Mouse (Mus musculus): ENCODE results near the gene Pcid2. TPM values are rescaled to one million over a fixed set of nuclear protein-coding genes. Genes with fewer than 3 reads are reported as not detected.

Pcid2 gene
- polyA plus RNA-seq, 1 experiment, result 42.2 TPM

- WGBS, result over 99% methylated on average over 3 of the region's 3 CpGs
- Histone ChIP-seq H3K4me3 (ENCODE audit: control insufficient read depth, insufficient read depth, low read length) (no peak overlapping the region), H3K4me1 (replicated peaks; ENCODE audit: control insufficient read depth, insufficient read depth, low read length) (no peaks in the 10 kb centered on the region), H3K27ac (ENCODE audit: control insufficient read depth, insufficient read depth, low read length) (no peak overlapping the region), H3K27me3 (ENCODE audit: control insufficient read depth, insufficient read depth, low read length) (no peaks in the 10 kb centered on the region), H3K36me3 (ENCODE audit: control insufficient read depth, insufficient read depth, low read length) (no peaks in the 10 kb centered on the region)
- TF ChIP-seq POLR2A (IDR thresholded peaks at IDR 0.05; ENCODE audit: control insufficient read depth, extremely low read depth, insufficient read depth, low read length, poor library complexity), result no peak
- no peak for TF ChIP-seq CTCF (IDR thresholded peaks at IDR 0.05; ENCODE audit: borderline replicate concordance, control insufficient read depth, extremely low read depth, insufficient read depth, low read length, poor library complexity)
- DNase-seq, result no peak
Observed at GRCm38 (mm10) chr8:13118516-13118915, 13.3 kb upstream of the Pcid2 start.

GRCm38 (mm10) chr8:13117096-13117495 lies 11.8 kb upstream of the Pcid2 start:
- 96% methylated on average over 2 of the region's 2 CpGs for WGBS
- Histone ChIP-seq H3K36me3 (ENCODE audit: control insufficient read depth, insufficient read depth, low read length) (no peaks in the 10 kb centered on the region), H3K4me3 (ENCODE audit: control insufficient read depth, insufficient read depth, low read length) (no peak overlapping the region), H3K27ac (ENCODE audit: control insufficient read depth, insufficient read depth, low read length) (no peak overlapping the region), H3K27me3 (ENCODE audit: control insufficient read depth, insufficient read depth, low read length) (no peaks in the 10 kb centered on the region), H3K4me1 (replicated peaks; ENCODE audit: control insufficient read depth, insufficient read depth, low read length) (no peaks in the 10 kb centered on the region)
- TF ChIP-seq CTCF (IDR thresholded peaks at IDR 0.05; ENCODE audit: borderline replicate concordance, control insufficient read depth, extremely low read depth, insufficient read depth, low read length, poor library complexity) (no peak), POLR2A (IDR thresholded peaks at IDR 0.05; ENCODE audit: control insufficient read depth, extremely low read depth, insufficient read depth, low read length, poor library complexity) (no peak)
- DNase-seq, result no peak

GRCm38 (mm10) chr8:13113232-13113631 lies 8.0 kb upstream of the Pcid2 start:
- TF ChIP-seq CTCF (IDR thresholded peaks at IDR 0.05; ENCODE audit: borderline replicate concordance, control insufficient read depth, extremely low read depth, insufficient read depth, low read length, poor library complexity) (no peak), POLR2A (IDR thresholded peaks at IDR 0.05; ENCODE audit: control insufficient read depth, extremely low read depth, insufficient read depth, low read length, poor library complexity) (no peak)
- Histone ChIP-seq H3K36me3 (ENCODE audit: control insufficient read depth, insufficient read depth, low read length) (no peaks in the 10 kb centered on the region), H3K27ac (ENCODE audit: control insufficient read depth, insufficient read depth, low read length) (no peak overlapping the region), H3K4me1 (replicated peaks; ENCODE audit: control insufficient read depth, insufficient read depth, low read length) (no peaks in the 10 kb centered on the region), H3K4me3 (ENCODE audit: control insufficient read depth, insufficient read depth, low read length) (no peak overlapping the region), H3K27me3 (ENCODE audit: control insufficient read depth, insufficient read depth, low read length) (no peaks in the 10 kb centered on the region)
- 49% methylated on average over 4 of the region's 4 CpGs for WGBS
- DNase-seq, result no peak

GRCm38 (mm10) chr8:13111917-13112316 lies 6.7 kb upstream of the Pcid2 start:
- DNase-seq, result no peak
- no peak overlapping the region for H3K4me3 ChIP-seq (ENCODE audit: control insufficient read depth, insufficient read depth, low read length)
- WGBS, result 94% methylated on average over 11 of the region's 11 CpGs
- no peaks in the 10 kb centered on the region for H3K27me3 ChIP-seq (ENCODE audit: control insufficient read depth, insufficient read depth, low read length)
- TF ChIP-seq CTCF (IDR thresholded peaks at IDR 0.05; ENCODE audit: borderline replicate concordance, control insufficient read depth, extremely low read depth, insufficient read depth, low read length, poor library complexity) (no peak), POLR2A (IDR thresholded peaks at IDR 0.05; ENCODE audit: control insufficient read depth, extremely low read depth, insufficient read depth, low read length, poor library complexity) (no peak)
- no peaks in the 10 kb centered on the region for H3K4me1 ChIP-seq (replicated peaks; ENCODE audit: control insufficient read depth, insufficient read depth, low read length)
- no peak overlapping the region for H3K27ac ChIP-seq (ENCODE audit: control insufficient read depth, insufficient read depth, low read length)
- H3K36me3 ChIP-seq (ENCODE audit: control insufficient read depth, insufficient read depth, low read length), result no peaks in the 10 kb centered on the region

GRCm38 (mm10) chr8:13109416-13109960 lies 4.2 kb upstream of the Pcid2 start:
- Histone ChIP-seq H3K4me3 (ENCODE audit: control insufficient read depth, insufficient read depth, low read length) (no peak overlapping the region), H3K27ac (ENCODE audit: control insufficient read depth, insufficient read depth, low read length) (no peak overlapping the region), H3K4me1 (replicated peaks; ENCODE audit: control insufficient read depth, insufficient read depth, low read length) (peaks cover 5% of the 10 kb centered on the region), H3K27me3 (ENCODE audit: control insufficient read depth, insufficient read depth, low read length) (no peaks in the 10 kb centered on the region), H3K36me3 (ENCODE audit: control insufficient read depth, insufficient read depth, low read length) (no peaks in the 10 kb centered on the region)
- DNase-seq, result no peak
- TF ChIP-seq CTCF (IDR thresholded peaks at IDR 0.05; ENCODE audit: borderline replicate concordance, control insufficient read depth, extremely low read depth, insufficient read depth, low read length, poor library complexity), result no peak
- no peak for TF ChIP-seq POLR2A (IDR thresholded peaks at IDR 0.05; ENCODE audit: control insufficient read depth, extremely low read depth, insufficient read depth, low read length, poor library complexity)
- 97% methylated on average over 1 of the region's 1 CpGs for WGBS

- peaks cover 10% of the 10 kb centered on the region for H3K4me1 ChIP-seq (replicated peaks; ENCODE audit: control insufficient read depth, insufficient read depth, low read length)
- 95% methylated on average over 8 of the region's 8 CpGs for WGBS
Observed at GRCm38 (mm10) chr8:13108967-13109366, 3.7 kb upstream of the Pcid2 start.

More at GRCm38 (mm10) chr8:13108967-13109366, 3.7 kb upstream of the Pcid2 start:
- Histone ChIP-seq H3K27me3 (ENCODE audit: control insufficient read depth, insufficient read depth, low read length) (no peaks in the 10 kb centered on the region), H3K27ac (ENCODE audit: control insufficient read depth, insufficient read depth, low read length) (no peak overlapping the region), H3K36me3 (ENCODE audit: control insufficient read depth, insufficient read depth, low read length) (no peaks in the 10 kb centered on the region), H3K4me3 (ENCODE audit: control insufficient read depth, insufficient read depth, low read length) (no peak overlapping the region)
- DNase-seq, result no peak
- TF ChIP-seq CTCF (IDR thresholded peaks at IDR 0.05; ENCODE audit: borderline replicate concordance, control insufficient read depth, extremely low read depth, insufficient read depth, low read length, poor library complexity) (no peak), POLR2A (IDR thresholded peaks at IDR 0.05; ENCODE audit: control insufficient read depth, extremely low read depth, insufficient read depth, low read length, poor library complexity) (no peak)

All from thymus, adult 2 months (tissue).